Mouse (Mus musculus): Measurements from ENCODE around the gene Fam8a1. TPM values are rescaled to one million over a fixed set of nuclear protein-coding genes. Genes with fewer than 3 reads are reported as not detected.

The Fam8a1 gene
- polyA plus RNA-seq, 1 experiment from 2014 or later, result 19.6 TPM

GRCm38 (mm10) chr13:46634133-46634488 is 35.2 kb upstream of the Fam8a1 start:
- Histone ChIP-seq H3K27me3 (ENCODE audit: control insufficient read depth, insufficient read depth, low read depth, low read length) (no peaks in the 10 kb centered on the region), H3K9me3 (replicated peaks; ENCODE audit: control insufficient read depth, low read length, poor library complexity, severe bottlenecking) (no peaks in the 10 kb centered on the region), H3K9ac (ENCODE audit: low read depth, low read length) (peak overlapping the region; percentile 52), H3K4me1 (ENCODE audit: control insufficient read depth, insufficient read depth, low read length) (peaks cover 23% of the 10 kb centered on the region), H3K4me3 (ENCODE audit: low read depth, low read length) (no peak overlapping the region), H3K36me3 (ENCODE audit: control insufficient read depth, insufficient read depth, low read length) (no peaks in the 10 kb centered on the region), H3K4me2 (ENCODE audit: low read length) (peak overlapping the region; percentile 42), H3K27ac (ENCODE audit: low read length) (peak overlapping the region; percentile 90)
- peak; percentile 86 for ATAC-seq
- WGBS, result 12% methylated on average over 6 of the region's 6 CpGs

GRCm38 (mm10) chr13:46640608-46641468 is 28.5 kb upstream of the Fam8a1 start:
- ATAC-seq, result no peak
- Histone ChIP-seq H3K9me3 (replicated peaks; ENCODE audit: control insufficient read depth, low read length, poor library complexity, severe bottlenecking) (peaks cover 4% of the 10 kb centered on the region; the same call in 1 of the 2 replicates), H3K27me3 (ENCODE audit: control insufficient read depth, insufficient read depth, low read depth, low read length) (no peaks in the 10 kb centered on the region), H3K4me2 (ENCODE audit: low read length) (no peak overlapping the region), H3K9ac (ENCODE audit: low read depth, low read length) (no peak overlapping the region), H3K27ac (ENCODE audit: low read length) (no peak overlapping the region), H3K36me3 (ENCODE audit: control insufficient read depth, insufficient read depth, low read length) (0 out of 2 replicates have a peak, but pooled peaks cover 2% of the 10 kb centered on the region), H3K4me1 (ENCODE audit: control insufficient read depth, insufficient read depth, low read length) (no peaks in the 10 kb centered on the region), H3K4me3 (ENCODE audit: low read depth, low read length) (no peak overlapping the region)
- 80% methylated on average over 10 of the region's 10 CpGs for WGBS

- Histone ChIP-seq H3K9me3 (replicated peaks; ENCODE audit: control insufficient read depth, low read length, poor library complexity, severe bottlenecking) (peaks cover 4% of the 10 kb centered on the region; the same call in 1 of the 2 replicates), H3K4me1 (ENCODE audit: control insufficient read depth, insufficient read depth, low read length) (no peaks in the 10 kb centered on the region), H3K27ac (ENCODE audit: low read length) (no peak overlapping the region), H3K4me2 (ENCODE audit: low read length) (no peak overlapping the region), H3K27me3 (ENCODE audit: control insufficient read depth, insufficient read depth, low read depth, low read length) (no peaks in the 10 kb centered on the region), H3K4me3 (ENCODE audit: low read depth, low read length) (no peak overlapping the region), H3K36me3 (ENCODE audit: control insufficient read depth, insufficient read depth, low read length) (0 out of 2 replicates have a peak, but pooled peaks cover 2% of the 10 kb centered on the region), H3K9ac (ENCODE audit: low read depth, low read length) (no peak overlapping the region)
- no peak for ATAC-seq
- 93% methylated on average over 4 of the region's 4 CpGs for WGBS
These were observed 27.0 kb upstream of the Fam8a1 start for GRCm38 (mm10) chr13:46642318-46642717.

GRCm38 (mm10) chr13:46644175-46644574 is 25.1 kb upstream of the Fam8a1 start:
- WGBS, result 95% methylated on average over 6 of the region's 6 CpGs

GRCm38 (mm10) chr13:46645476-46645875 is 23.8 kb upstream of the Fam8a1 start:
- no peak for ATAC-seq
- 70% methylated on average over 6 of the region's 6 CpGs for WGBS
- H3K36me3 ChIP-seq (ENCODE audit: control insufficient read depth, insufficient read depth, low read length), result 0 out of 2 replicates have a peak, but pooled peaks cover 2% of the 10 kb centered on the region
- no peaks in the 10 kb centered on the region for H3K27me3 ChIP-seq (ENCODE audit: control insufficient read depth, insufficient read depth, low read depth, low read length)
- no peak overlapping the region for H3K4me3 ChIP-seq (ENCODE audit: low read depth, low read length)
- no peak overlapping the region for H3K27ac ChIP-seq (ENCODE audit: low read length)
- H3K9ac ChIP-seq (ENCODE audit: low read depth, low read length), result no peak overlapping the region
- H3K4me2 ChIP-seq (ENCODE audit: low read length), result no peak overlapping the region
- no peaks in the 10 kb centered on the region for H3K4me1 ChIP-seq (ENCODE audit: control insufficient read depth, insufficient read depth, low read length)
- H3K9me3 ChIP-seq (replicated peaks; ENCODE audit: control insufficient read depth, low read length, poor library complexity, severe bottlenecking), result peaks cover 4% of the 10 kb centered on the region; the same call in 1 of the 2 replicates

More at GRCm38 (mm10) chr13:46644175-46644574, 25.1 kb upstream of the Fam8a1 start:
- H3K9me3 ChIP-seq (replicated peaks; ENCODE audit: control insufficient read depth, low read length, poor library complexity, severe bottlenecking), result peaks cover 4% of the 10 kb centered on the region; the same call in 1 of the 2 replicates
- ATAC-seq, result no peak
- H3K27ac ChIP-seq (ENCODE audit: low read length), result no peak overlapping the region
- H3K27me3 ChIP-seq (ENCODE audit: control insufficient read depth, insufficient read depth, low read depth, low read length), result no peaks in the 10 kb centered on the region
- no peak overlapping the region for H3K4me3 ChIP-seq (ENCODE audit: low read depth, low read length)
- H3K4me2 ChIP-seq (ENCODE audit: low read length), result no peak overlapping the region
- no peak overlapping the region for H3K9ac ChIP-seq (ENCODE audit: low read depth, low read length)
- no peaks in the 10 kb centered on the region for H3K4me1 ChIP-seq (ENCODE audit: control insufficient read depth, insufficient read depth, low read length)
- H3K36me3 ChIP-seq (ENCODE audit: control insufficient read depth, insufficient read depth, low read length), result 0 out of 2 replicates have a peak, but pooled peaks cover 2% of the 10 kb centered on the region

GRCm38 (mm10) chr13:46651853-46652252 is 17.5 kb upstream of the Fam8a1 start:
- Histone ChIP-seq H3K9me3 (replicated peaks; ENCODE audit: control insufficient read depth, low read length, poor library complexity, severe bottlenecking) (no peaks in the 10 kb centered on the region), H3K9ac (ENCODE audit: low read depth, low read length) (no peak overlapping the region), H3K4me2 (ENCODE audit: low read length) (no peak overlapping the region), H3K4me1 (ENCODE audit: control insufficient read depth, insufficient read depth, low read length) (no peaks in the 10 kb centered on the region), H3K36me3 (ENCODE audit: control insufficient read depth, insufficient read depth, low read length) (no peaks in the 10 kb centered on the region), H3K27ac (ENCODE audit: low read length) (no peak overlapping the region), H3K4me3 (ENCODE audit: low read depth, low read length) (no peak overlapping the region), H3K27me3 (ENCODE audit: control insufficient read depth, insufficient read depth, low read depth, low read length) (no peaks in the 10 kb centered on the region)
- 90% methylated on average over 7 of the region's 7 CpGs for WGBS
- no peak for ATAC-seq

GRCm38 (mm10) chr13:46652671-46653070 is 16.7 kb upstream of the Fam8a1 start:
- H3K4me3 ChIP-seq (ENCODE audit: low read depth, low read length), result no peak overlapping the region
- no peaks in the 10 kb centered on the region for H3K36me3 ChIP-seq (ENCODE audit: control insufficient read depth, insufficient read depth, low read length)
- ATAC-seq, result no peak
- H3K4me2 ChIP-seq (ENCODE audit: low read length), result no peak overlapping the region
- 85% methylated on average over 7 of the region's 7 CpGs for WGBS
- no peaks in the 10 kb centered on the region for H3K4me1 ChIP-seq (ENCODE audit: control insufficient read depth, insufficient read depth, low read length)
- no peak overlapping the region for H3K9ac ChIP-seq (ENCODE audit: low read depth, low read length)
- no peak overlapping the region for H3K27ac ChIP-seq (ENCODE audit: low read length)
- no peaks in the 10 kb centered on the region for H3K9me3 ChIP-seq (replicated peaks; ENCODE audit: control insufficient read depth, low read length, poor library complexity, severe bottlenecking)
- no peaks in the 10 kb centered on the region for H3K27me3 ChIP-seq (ENCODE audit: control insufficient read depth, insufficient read depth, low read depth, low read length)

- WGBS, result 57% methylated on average over 4 of the region's 4 CpGs
- no peak for ATAC-seq
- H3K27me3 ChIP-seq (ENCODE audit: control insufficient read depth, insufficient read depth, low read depth, low read length), result no peaks in the 10 kb centered on the region
- H3K4me2 ChIP-seq (ENCODE audit: low read length), result no peak overlapping the region
- H3K4me1 ChIP-seq (ENCODE audit: control insufficient read depth, insufficient read depth, low read length), result no peaks in the 10 kb centered on the region
- no peaks in the 10 kb centered on the region for H3K36me3 ChIP-seq (ENCODE audit: control insufficient read depth, insufficient read depth, low read length)
- no peak overlapping the region for H3K4me3 ChIP-seq (ENCODE audit: low read depth, low read length)
- no peaks in the 10 kb centered on the region for H3K9me3 ChIP-seq (replicated peaks; ENCODE audit: control insufficient read depth, low read length, poor library complexity, severe bottlenecking)
- no peak overlapping the region for H3K27ac ChIP-seq (ENCODE audit: low read length)
- no peak overlapping the region for H3K9ac ChIP-seq (ENCODE audit: low read depth, low read length)
These were observed 15.7 kb upstream of the Fam8a1 start for GRCm38 (mm10) chr13:46653671-46654070.

- ATAC-seq, result no peak
- H3K4me2 ChIP-seq (ENCODE audit: low read length), result no peak overlapping the region
- H3K9ac ChIP-seq (ENCODE audit: low read depth, low read length), result no peak overlapping the region
- no peaks in the 10 kb centered on the region for H3K9me3 ChIP-seq (replicated peaks; ENCODE audit: control insufficient read depth, low read length, poor library complexity, severe bottlenecking)
- H3K36me3 ChIP-seq (ENCODE audit: control insufficient read depth, insufficient read depth, low read length), result no peaks in the 10 kb centered on the region
- H3K27ac ChIP-seq (ENCODE audit: low read length), result no peak overlapping the region
- no peaks in the 10 kb centered on the region for H3K4me1 ChIP-seq (ENCODE audit: control insufficient read depth, insufficient read depth, low read length)
- no peaks in the 10 kb centered on the region for H3K27me3 ChIP-seq (ENCODE audit: control insufficient read depth, insufficient read depth, low read depth, low read length)
- WGBS, result 73% methylated on average over 5 of the region's 5 CpGs
- H3K4me3 ChIP-seq (ENCODE audit: low read depth, low read length), result no peak overlapping the region
These were observed 14.8 kb upstream of the Fam8a1 start for GRCm38 (mm10) chr13:46654566-46654965.
